Mouse (Mus musculus): Measurements from ENCODE around the gene Eda2r. TPM values are rescaled to one million over a fixed set of nuclear protein-coding genes. Genes with fewer than 3 reads are reported as not detected.

The Eda2r gene
- polyA plus RNA-seq (2012; rRNA removed): 0.14 and 0.15 TPM in 2 replicates

GRCm38 (mm10) chrX:97377065-97377421 lies at the start of gene Eda2r:
Gene Eda2r (minus strand): TSS chrX:97377216.

Measured in colon, adult 2 months (tissue).